Mouse (Mus musculus): ENCODE measurements around the gene Stim2.
A peak's percentile ranks its signal among the peaks of the same experiment; 100 is the strongest.

Stim2 gene

DNA sequence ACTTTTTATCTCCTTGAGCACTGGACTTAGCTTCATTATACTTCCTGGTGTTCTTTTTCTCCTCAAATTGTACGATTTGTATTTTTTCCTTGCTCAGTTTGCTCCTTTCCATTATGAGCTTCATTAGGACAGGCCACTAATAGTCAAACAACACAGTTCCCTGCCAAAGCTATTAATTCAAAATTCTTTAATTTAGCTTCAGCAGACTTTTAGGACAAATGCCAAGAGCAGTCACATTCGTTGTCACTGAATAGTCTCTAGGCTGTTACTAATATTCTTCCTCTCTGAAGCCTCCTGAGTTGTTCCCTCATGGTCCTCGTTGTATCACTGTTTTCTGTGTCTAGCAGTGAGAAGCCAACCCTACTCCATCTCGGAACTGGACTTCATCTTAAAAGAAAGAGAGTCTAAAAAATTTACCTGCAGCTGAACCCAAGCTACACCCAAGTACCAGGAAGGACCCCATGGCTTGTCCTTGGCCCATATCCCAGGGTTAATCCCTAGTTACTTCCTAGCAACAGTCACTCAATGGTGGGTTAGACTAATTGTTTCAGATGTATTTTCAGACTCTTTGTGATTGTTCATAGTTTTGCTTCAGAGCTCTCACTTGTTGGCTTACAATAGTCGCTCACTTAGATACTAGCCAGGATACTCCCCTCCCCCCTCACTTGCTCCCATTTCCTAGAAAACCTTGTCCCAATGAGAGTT, 149.9 kb downstream of the Stim2 start:
- no peak for DNase-seq

DNA sequence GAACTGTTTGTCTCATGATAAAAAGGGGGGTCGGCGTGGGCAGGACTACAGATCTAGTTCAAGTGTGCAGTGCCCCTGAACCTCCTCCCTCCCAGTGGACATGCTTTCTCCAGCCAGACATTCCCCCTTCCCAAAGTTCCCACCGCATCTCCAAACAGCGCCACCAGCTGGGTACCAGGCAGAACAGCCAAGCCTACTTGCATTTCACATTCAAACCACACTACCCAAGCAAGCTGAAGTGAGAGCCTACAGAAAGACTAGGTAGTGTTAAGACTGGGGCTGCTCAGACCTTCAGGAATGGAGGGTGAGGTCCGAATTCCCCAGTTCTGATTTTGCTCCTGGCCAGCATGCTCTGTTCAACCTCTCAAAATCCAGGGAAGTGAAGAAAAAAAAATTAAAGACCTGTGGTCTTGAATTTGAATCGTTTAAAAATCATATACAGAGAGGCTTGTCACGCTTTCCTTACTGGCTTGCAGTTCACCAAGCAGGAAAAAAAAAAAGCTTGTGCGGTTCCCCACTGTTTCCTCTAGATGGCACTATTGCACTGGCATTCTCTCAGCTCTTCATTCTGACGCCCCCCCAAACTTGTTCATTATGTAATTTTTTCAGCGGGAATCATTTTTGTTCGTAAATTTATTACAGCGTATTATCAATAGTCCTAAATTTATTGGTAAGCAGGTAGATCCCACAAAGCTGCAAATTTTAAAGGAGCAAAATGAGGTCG, 156.4 kb downstream of the Stim2 start:
- DNase-seq: no peak

DNA sequence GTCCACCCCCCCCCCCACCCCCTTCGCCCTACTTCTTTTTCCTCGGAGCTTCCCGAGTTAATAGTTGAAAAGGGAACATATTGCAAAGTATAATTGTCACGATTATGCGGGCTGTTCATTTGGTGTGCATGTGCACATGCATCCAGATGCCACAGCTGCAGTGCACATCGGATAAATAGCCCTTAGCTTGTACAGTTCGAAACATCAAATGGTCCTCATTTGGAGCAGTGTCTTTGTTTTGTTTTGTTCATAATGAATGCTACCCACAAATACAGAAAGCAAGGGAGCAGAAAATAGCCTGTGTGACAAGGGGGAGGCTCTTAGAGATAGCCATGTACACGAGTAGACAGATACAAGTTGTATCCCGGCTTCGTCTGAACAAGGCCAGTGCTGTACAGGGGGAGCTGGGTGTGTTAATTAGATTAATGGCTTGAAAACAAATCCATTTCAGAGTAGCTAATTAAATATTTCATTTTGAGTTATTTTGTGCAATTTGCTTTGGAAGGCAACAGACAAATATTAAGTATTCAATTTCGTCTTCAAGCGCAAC, 157.0 kb downstream of the Stim2 start:
- no peak for DNase-seq

DNA sequence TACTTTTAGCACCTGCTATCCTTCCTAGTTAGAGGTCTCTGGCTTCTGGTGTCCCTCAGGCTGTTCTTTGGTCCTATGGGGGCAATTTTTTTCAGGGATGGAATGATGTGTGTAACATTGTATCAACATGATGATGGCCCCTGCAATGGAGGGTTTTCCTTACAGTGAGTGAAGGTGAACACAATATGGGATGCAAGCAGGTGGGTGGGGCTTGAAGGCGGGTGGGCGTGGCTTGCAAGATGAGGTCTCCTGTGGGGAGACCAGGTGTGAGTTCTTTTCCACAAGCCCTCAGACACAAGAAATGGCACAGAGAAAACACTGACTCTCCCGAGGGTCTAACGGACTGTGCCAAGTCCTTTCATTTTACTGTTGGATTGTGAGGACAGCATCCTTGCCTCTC, 157.6 kb downstream of the Stim2 start:
- DNase-seq: peak in 1 of 2 experiments; percentile 10

DNA sequence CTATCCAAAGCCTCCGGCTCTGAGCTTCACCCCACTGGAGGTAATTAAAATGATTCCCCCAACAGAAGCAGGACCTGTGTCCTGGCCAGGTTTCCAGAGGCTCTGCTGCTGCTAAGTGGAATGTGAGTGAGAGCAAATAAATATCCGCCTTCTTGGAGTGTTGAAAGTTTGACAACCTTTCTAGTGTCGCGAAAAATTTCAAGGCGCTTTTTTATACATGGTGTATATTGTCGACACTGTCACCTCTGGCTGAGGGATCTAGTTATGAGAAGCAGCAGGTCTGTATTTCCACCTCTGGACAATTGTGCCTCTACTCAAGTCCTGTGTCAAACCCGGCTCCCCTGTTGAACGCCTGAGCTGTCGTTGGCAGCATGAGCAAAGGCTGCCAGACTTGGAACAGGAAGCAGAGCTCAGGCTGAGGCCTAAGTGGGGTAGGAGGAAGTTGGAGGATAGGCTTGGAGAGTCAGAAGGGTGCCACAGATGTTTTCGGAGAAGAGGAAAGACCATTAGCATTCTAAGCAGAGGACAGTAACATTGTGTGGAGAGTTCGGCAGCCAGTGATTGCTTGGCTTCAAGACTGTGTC, 158.7 kb downstream of the Stim2 start:
- DNase-seq: no peak

DNA sequence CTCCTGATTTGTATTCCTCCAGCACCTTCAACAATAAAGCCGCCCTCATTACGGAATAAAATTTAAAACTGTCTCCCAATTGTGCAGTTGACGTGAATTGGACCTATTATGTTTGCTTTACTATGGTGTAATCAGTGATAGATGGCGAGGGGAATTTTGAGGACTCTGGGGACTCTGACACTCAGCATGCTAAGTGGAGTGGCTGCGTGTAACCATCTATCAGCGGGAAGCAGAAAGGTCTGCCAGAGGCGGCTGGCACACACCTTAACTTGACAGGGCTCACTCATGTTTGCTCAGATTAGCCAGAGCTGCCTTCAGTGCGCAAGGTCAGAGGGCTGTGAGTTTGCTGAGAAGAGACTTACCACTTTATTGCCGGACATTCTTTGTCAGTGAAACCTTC, 159.9 kb downstream of the Stim2 start:
- DNase-seq: no peak

DNA sequence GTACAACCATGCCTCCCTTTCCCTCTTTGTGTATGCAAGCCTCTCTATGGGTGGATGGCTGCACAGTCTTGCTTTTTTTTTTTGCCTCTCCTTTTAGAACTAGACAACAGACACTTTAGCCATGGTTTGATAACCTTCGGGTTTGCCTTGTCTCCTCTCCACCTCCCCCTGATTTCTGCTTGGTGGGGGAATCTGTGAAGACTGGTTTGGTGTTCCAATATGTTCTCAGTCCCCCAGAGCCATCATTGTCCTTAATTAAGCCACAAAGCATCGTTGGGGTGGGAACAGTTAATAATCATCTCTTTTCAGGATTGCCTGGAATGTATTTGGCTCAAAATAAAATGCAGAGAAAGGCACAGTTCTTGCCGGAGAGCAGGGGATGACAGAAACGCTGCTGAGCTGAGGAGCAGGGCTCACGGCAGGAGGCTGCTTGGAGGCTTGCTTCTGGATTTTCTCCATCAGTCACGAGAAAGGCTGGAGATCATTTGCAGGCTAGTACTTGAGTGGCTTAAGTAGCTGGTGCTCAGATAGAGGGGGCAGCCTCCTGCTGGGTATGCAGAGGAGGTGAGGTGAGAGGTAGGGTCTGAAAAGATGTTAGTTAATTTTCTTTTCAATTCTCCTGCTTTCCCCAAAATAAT, 161.0 kb downstream of the Stim2 start:
- DNase-seq: no peak

DNA sequence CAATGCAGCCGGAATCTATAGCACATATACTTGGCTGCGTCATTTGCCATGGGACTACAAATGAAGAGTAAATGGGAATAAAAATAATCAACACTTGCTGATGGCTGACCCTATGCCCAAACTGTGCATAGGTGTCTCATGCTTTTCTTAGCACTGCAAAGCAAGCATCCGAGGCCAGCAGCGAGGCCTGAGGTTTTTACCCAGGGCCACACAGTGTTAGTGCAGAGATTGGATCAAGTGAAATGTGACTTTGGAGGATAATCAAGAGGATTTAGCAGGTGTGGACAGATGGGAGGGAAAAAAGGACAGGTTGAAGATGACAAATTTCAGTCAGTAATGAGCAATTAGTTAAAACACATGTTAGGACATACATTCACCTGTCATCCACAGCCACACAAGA, 162.3 kb downstream of the Stim2 start:
- DNase-seq: no peak

DNA sequence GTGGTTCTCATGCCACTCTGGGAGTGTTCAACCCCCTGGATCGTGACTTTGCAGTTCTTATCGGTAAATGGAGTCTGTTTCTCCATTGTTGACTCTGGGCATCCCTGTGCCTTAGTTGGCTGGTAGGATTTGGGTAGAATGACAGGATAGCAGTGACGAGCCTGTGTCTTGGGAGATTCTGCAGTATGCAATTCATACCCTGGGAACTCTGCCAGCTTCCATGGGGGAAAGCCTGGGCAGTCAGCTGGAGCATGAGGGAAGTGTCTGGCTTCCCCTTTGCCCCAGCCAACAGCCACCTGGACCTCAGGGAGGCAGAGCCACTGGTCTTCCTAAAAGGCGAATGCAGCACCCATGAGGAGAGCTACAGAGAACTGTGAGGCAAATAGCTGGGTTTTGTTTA, 165.6 kb downstream of the Stim2 start:
- no peak for DNase-seq
